Mouse (Mus musculus): ENCODE data around the gene Depdc7.

DNA sequence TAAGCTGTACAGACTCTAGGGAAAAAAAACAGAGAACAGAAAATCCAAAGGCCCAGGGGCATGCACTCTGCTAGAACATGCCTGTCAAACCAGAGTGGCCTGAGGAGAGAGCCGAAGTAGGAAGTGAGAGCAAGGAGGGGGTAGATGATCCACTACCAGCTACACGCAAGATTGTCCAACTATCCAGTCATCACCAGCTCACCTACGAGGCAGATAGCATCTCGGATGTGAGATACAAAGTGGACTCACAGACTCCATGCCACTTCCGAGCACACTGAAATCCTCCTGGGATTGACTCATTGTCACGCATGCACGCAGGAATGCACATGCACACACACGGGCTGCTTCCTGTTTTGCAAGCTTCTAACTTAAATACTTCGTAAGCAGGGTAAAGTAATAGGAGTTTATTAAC lies 10.6 kb downstream of the Depdc7 start:
- TF ChIP-seq GATA1 (IDR thresholded peaks at IDR 0.05; ENCODE audit: borderline replicate concordance, low read length) (no peak), FLI1 (IDR thresholded peaks at IDR 0.05; ENCODE audit: low read length) (no peak)

Data from megakaryocyte, embryonic 14.5 days (primary cell).